Mouse (Mus musculus) G1E (cell line): ENCODE results near the gene Dnajc1.

Experiments
- CTCF ChIP-seq: IDR thresholded peaks from 2 replicates; pipeline ENCODE4 v1.5.1; 2012; ENCODE audit warnings: low read depth, low read length, inconsistent platforms, mixed read lengths
- GATA1 ChIP-seq: IDR thresholded peaks from 2 replicates; pipeline ENCODE4 v1.6.1; 2012; ENCODE audit warnings: borderline replicate concordance, low read length, inconsistent platforms, mixed read lengths
- GATA2 ChIP-seq: IDR thresholded peaks from 2 replicates; pipeline ENCODE4 v1.6.1; 2012; ENCODE audit warnings: low read depth, low read length, inconsistent platforms, borderline replicate concordance
- POLR2AphosphoS5 ChIP-seq: IDR thresholded peaks from 2 replicates; pipeline ENCODE4 v1.6.1; 2012; ENCODE audit warnings: low read depth, low read length, inconsistent platforms; ENCODE audit not compliant: insufficient replicate concordance

- TF ChIP-seq CTCF (no peak), GATA2 (no peak), POLR2AphosphoS5 (no peak), GATA1 (no peak)
These were observed 143.4 kb downstream of the Dnajc1 start for GRCm38 (mm10) chr2:18249224-18249623.
